Mouse (Mus musculus): ENCODE data around the gene Smyd3. TPM values are rescaled to one million over a fixed set of nuclear protein-coding genes. Genes with fewer than 3 reads are reported as not detected.
"Not testable (repeated sequence)": the region's sequence is repeated elsewhere in the genome, so short reads cannot be mapped to it uniquely, and the experiment has no call there.

Smyd3 gene
- polyA plus RNA-seq, 1 experiment from 2014 or later = 5.7 TPM

GRCm38 (mm10) chr1:179187171-179187570 lies 330.7 kb downstream of the Smyd3 start:
- ATAC-seq (ENCODE audit: insufficient read depth) = no peak
- Histone ChIP-seq H3K27me3 (no peaks in the 10 kb centered on the region), H3K9me3 (replicated peaks) (no peaks in the 10 kb centered on the region), H3K4me3 (replicated peaks) (no peak overlapping the region), H3K9ac (no peak overlapping the region), H3K4me1 (replicated peaks) (no peaks in the 10 kb centered on the region), H3K27ac (replicated peaks) (no peak overlapping the region), H3K4me2 (no peak overlapping the region), H3K36me3 (replicated peaks) (no peaks in the 10 kb centered on the region)
- WGBS (ENCODE audit: insufficient replicate concordance) = 78% methylated on average over 3 of the region's 3 CpGs

- ATAC-seq (ENCODE audit: insufficient read depth) = no peak
- no peak overlapping the region for H3K9ac ChIP-seq
- no peaks in the 10 kb centered on the region for H3K27me3 ChIP-seq
- H3K36me3 ChIP-seq (replicated peaks) = no peaks in the 10 kb centered on the region
- H3K4me1 ChIP-seq (replicated peaks) = no peaks in the 10 kb centered on the region
- no peak overlapping the region for H3K4me3 ChIP-seq (replicated peaks)
- no peaks in the 10 kb centered on the region for H3K9me3 ChIP-seq (replicated peaks)
- no peak overlapping the region for H3K27ac ChIP-seq (replicated peaks)
- no peak overlapping the region for H3K4me2 ChIP-seq
- WGBS (ENCODE audit: insufficient replicate concordance) = 71% methylated on average over 4 of the region's 4 CpGs
Measured at GRCm38 (mm10) chr1:179184631-179185030, 333.2 kb downstream of the Smyd3 start.

GRCm38 (mm10) chr1:179183499-179183898 lies 334.3 kb downstream of the Smyd3 start:
- Histone ChIP-seq H3K4me2 (no peak overlapping the region), H3K36me3 (replicated peaks) (no peaks in the 10 kb centered on the region), H3K9me3 (replicated peaks) (no peaks in the 10 kb centered on the region), H3K9ac (no peak overlapping the region), H3K4me3 (replicated peaks) (no peak overlapping the region), H3K4me1 (replicated peaks) (no peaks in the 10 kb centered on the region), H3K27ac (replicated peaks) (no peak overlapping the region), H3K27me3 (no peaks in the 10 kb centered on the region)
- WGBS (ENCODE audit: insufficient replicate concordance) = 60% methylated on average over 6 of the region's 6 CpGs
- ATAC-seq (ENCODE audit: insufficient read depth) = no peak

GRCm38 (mm10) chr1:179180546-179180945 lies 337.3 kb downstream of the Smyd3 start:
- Histone ChIP-seq H3K27me3 (no peaks in the 10 kb centered on the region), H3K4me1 (replicated peaks) (no peaks in the 10 kb centered on the region), H3K9me3 (replicated peaks) (no peaks in the 10 kb centered on the region), H3K4me3 (replicated peaks) (no peak overlapping the region), H3K27ac (replicated peaks) (no peak overlapping the region), H3K36me3 (replicated peaks) (no peaks in the 10 kb centered on the region), H3K9ac (no peak overlapping the region), H3K4me2 (no peak overlapping the region)
- ATAC-seq (ENCODE audit: insufficient read depth) = no peak
- WGBS (ENCODE audit: insufficient replicate concordance) = 62% methylated on average over 3 of the region's 3 CpGs

GRCm38 (mm10) chr1:179176861-179177658 lies 340.8 kb downstream of the Smyd3 start:
- Histone ChIP-seq H3K36me3 (replicated peaks) (no peaks in the 10 kb centered on the region), H3K27ac (replicated peaks) (no peak overlapping the region), H3K4me1 (replicated peaks) (no peaks in the 10 kb centered on the region), H3K4me2 (no peak overlapping the region), H3K9ac (no peak overlapping the region), H3K27me3 (no peaks in the 10 kb centered on the region), H3K9me3 (replicated peaks) (no peaks in the 10 kb centered on the region), H3K4me3 (replicated peaks) (no peak overlapping the region)
- ATAC-seq (ENCODE audit: insufficient read depth) = no peak
- WGBS (ENCODE audit: insufficient replicate concordance) = 68% methylated on average over 14 of the region's 14 CpGs

GRCm38 (mm10) chr1:179174241-179174640 lies 343.6 kb downstream of the Smyd3 start:
- no peaks in the 10 kb centered on the region for H3K27me3 ChIP-seq
- H3K9me3 ChIP-seq (replicated peaks) = no peaks in the 10 kb centered on the region
- no peaks in the 10 kb centered on the region for H3K36me3 ChIP-seq (replicated peaks)
- ATAC-seq (ENCODE audit: insufficient read depth) = no peak
- WGBS (ENCODE audit: insufficient replicate concordance) = 49% methylated on average over 4 of the region's 4 CpGs
- H3K4me3 ChIP-seq (replicated peaks) = no peak overlapping the region
- no peak overlapping the region for H3K4me2 ChIP-seq
- no peak overlapping the region for H3K9ac ChIP-seq
- H3K27ac ChIP-seq (replicated peaks) = no peak overlapping the region
- peaks cover 2% of the 10 kb centered on the region for H3K4me1 ChIP-seq (replicated peaks)

GRCm38 (mm10) chr1:179170555-179170954 lies 347.3 kb downstream of the Smyd3 start:
- H3K36me3 ChIP-seq (replicated peaks) = no peaks in the 10 kb centered on the region
- H3K4me2 ChIP-seq = no peak overlapping the region
- H3K4me3 ChIP-seq (replicated peaks) = no peak overlapping the region
- no peak for ATAC-seq (ENCODE audit: insufficient read depth)
- H3K27me3 ChIP-seq = no peaks in the 10 kb centered on the region
- no peaks in the 10 kb centered on the region for H3K9me3 ChIP-seq (replicated peaks)
- 73% methylated on average over 8 of the region's 8 CpGs for WGBS (ENCODE audit: insufficient replicate concordance)
- H3K4me1 ChIP-seq (replicated peaks) = peaks cover 6% of the 10 kb centered on the region
- no peak overlapping the region for H3K9ac ChIP-seq
- H3K27ac ChIP-seq (replicated peaks) = no peak overlapping the region

- Histone ChIP-seq H3K4me1 (replicated peaks) (peaks cover 6% of the 10 kb centered on the region), H3K4me2 (no peak overlapping the region), H3K27ac (replicated peaks) (no peak overlapping the region), H3K9me3 (replicated peaks) (no peaks in the 10 kb centered on the region), H3K36me3 (replicated peaks) (no peaks in the 10 kb centered on the region), H3K27me3 (no peaks in the 10 kb centered on the region), H3K9ac (no peak overlapping the region), H3K4me3 (replicated peaks) (no peak overlapping the region)
- ATAC-seq (ENCODE audit: insufficient read depth) = peak; percentile 77
- 16% methylated on average over 3 of the region's 3 CpGs for WGBS (ENCODE audit: insufficient replicate concordance)
Measured at GRCm38 (mm10) chr1:179169749-179170148, 348.1 kb downstream of the Smyd3 start.

- Histone ChIP-seq H3K4me3 (replicated peaks) (no peak overlapping the region), H3K4me2 (no peak overlapping the region), H3K27ac (replicated peaks) (no peak overlapping the region), H3K36me3 (replicated peaks) (no peaks in the 10 kb centered on the region), H3K4me1 (replicated peaks) (peaks cover 6% of the 10 kb centered on the region), H3K9ac (no peak overlapping the region), H3K9me3 (replicated peaks) (no peaks in the 10 kb centered on the region), H3K27me3 (no peaks in the 10 kb centered on the region)
- no peak for ATAC-seq (ENCODE audit: insufficient read depth)
- 73% methylated on average over 10 of the region's 10 CpGs for WGBS (ENCODE audit: insufficient replicate concordance)
Measured at GRCm38 (mm10) chr1:179169161-179169560, 348.7 kb downstream of the Smyd3 start.

GRCm38 (mm10) chr1:179164219-179164618 lies 353.6 kb downstream of the Smyd3 start:
- WGBS (ENCODE audit: insufficient replicate concordance) = 66% methylated on average over 5 of the region's 5 CpGs
- not testable (repeated sequence) for ATAC-seq (ENCODE audit: insufficient read depth); H3K9me3 ChIP-seq (replicated peaks)

GRCm38 (mm10) chr1:179162752-179163151 lies 355.1 kb downstream of the Smyd3 start:
- H3K9me3 ChIP-seq (replicated peaks); H3K4me3 ChIP-seq (replicated peaks); H3K9ac ChIP-seq; H3K4me1 ChIP-seq (replicated peaks); H3K27me3 ChIP-seq; H3K36me3 ChIP-seq (replicated peaks); H3K4me2 ChIP-seq; H3K27ac ChIP-seq (replicated peaks); ATAC-seq (ENCODE audit: insufficient read depth): not testable (repeated sequence)
- 75% methylated on average over 1 of the region's 1 CpGs for WGBS (ENCODE audit: insufficient replicate concordance)

More at GRCm38 (mm10) chr1:179164219-179164618, 353.6 kb downstream of the Smyd3 start:
- H3K4me1 ChIP-seq (replicated peaks); H3K36me3 ChIP-seq (replicated peaks); H3K27ac ChIP-seq (replicated peaks); H3K27me3 ChIP-seq; H3K4me3 ChIP-seq (replicated peaks); H3K9ac ChIP-seq; H3K4me2 ChIP-seq: not testable (repeated sequence)

GRCm38 (mm10) chr1:179161947-179162346 lies 355.9 kb downstream of the Smyd3 start:
- no peak overlapping the region for H3K4me2 ChIP-seq
- no peak for ATAC-seq (ENCODE audit: insufficient read depth)
- no peaks in the 10 kb centered on the region for H3K36me3 ChIP-seq (replicated peaks)
- no peak overlapping the region for H3K9ac ChIP-seq
- H3K4me3 ChIP-seq (replicated peaks) = no peak overlapping the region
- no peaks in the 10 kb centered on the region for H3K9me3 ChIP-seq (replicated peaks)
- H3K27me3 ChIP-seq = no peaks in the 10 kb centered on the region
- no peak overlapping the region for H3K27ac ChIP-seq (replicated peaks)
- WGBS (ENCODE audit: insufficient replicate concordance) = 63% methylated on average over 6 of the region's 6 CpGs
- no peaks in the 10 kb centered on the region for H3K4me1 ChIP-seq (replicated peaks)
